Mouse (Mus musculus): Measurements from ENCODE around the gene Ptpn14. TPM values are rescaled to one million over a fixed set of nuclear protein-coding genes. Genes with fewer than 3 reads are reported as not detected.

Ptpn14 gene
- polyA plus RNA-seq, 1 experiment from 2014 or later = 1.1 TPM

DNA sequence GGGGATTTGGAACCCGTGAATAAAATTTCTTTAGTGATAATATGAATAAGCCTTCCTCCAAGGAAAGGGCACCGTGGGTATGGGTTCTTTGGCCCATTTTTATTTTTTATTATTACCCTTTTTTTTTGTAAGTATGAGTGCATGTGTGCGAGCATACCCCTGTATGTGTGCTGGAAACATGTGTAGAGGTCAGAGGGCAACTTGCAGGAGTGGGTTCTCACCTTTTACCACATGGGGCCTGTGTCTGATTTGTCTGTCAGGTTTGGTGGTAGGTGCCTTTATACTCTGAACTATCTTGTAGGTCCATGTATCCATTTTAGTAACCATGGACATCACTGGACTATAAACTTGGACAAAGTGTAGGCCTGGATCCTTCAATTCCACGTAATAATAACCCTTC lies 195.1 kb downstream of the Ptpn14 start:
- Histone ChIP-seq H3K9me3 (replicated peaks; ENCODE audit: control insufficient read depth, low read length) (no peaks in the 10 kb centered on the region), H3K36me3 (ENCODE audit: control insufficient read depth, insufficient read depth, low read length) (no peaks in the 10 kb centered on the region), H3K4me2 (ENCODE audit: low read length) (no peak overlapping the region), H3K4me1 (ENCODE audit: control insufficient read depth, insufficient read depth, low read length) (peaks cover 4% of the 10 kb centered on the region; the same call in 1 of the 2 replicates), H3K27me3 (replicated peaks; ENCODE audit: control insufficient read depth, insufficient read depth, low read length) (peaks cover 5% of the 10 kb centered on the region; the same call in 1 of the 2 replicates), H3K9ac (ENCODE audit: low read length) (no peak overlapping the region), H3K4me3 (ENCODE audit: low read depth, low read length) (no peak overlapping the region), H3K27ac (ENCODE audit: low read depth, low read length) (no peak overlapping the region)
- no peak for DNase-seq (ENCODE audit: low spot score)
- no peak for ATAC-seq
- WGBS = 72% methylated on average over 4 of the region's 4 CpGs

DNA sequence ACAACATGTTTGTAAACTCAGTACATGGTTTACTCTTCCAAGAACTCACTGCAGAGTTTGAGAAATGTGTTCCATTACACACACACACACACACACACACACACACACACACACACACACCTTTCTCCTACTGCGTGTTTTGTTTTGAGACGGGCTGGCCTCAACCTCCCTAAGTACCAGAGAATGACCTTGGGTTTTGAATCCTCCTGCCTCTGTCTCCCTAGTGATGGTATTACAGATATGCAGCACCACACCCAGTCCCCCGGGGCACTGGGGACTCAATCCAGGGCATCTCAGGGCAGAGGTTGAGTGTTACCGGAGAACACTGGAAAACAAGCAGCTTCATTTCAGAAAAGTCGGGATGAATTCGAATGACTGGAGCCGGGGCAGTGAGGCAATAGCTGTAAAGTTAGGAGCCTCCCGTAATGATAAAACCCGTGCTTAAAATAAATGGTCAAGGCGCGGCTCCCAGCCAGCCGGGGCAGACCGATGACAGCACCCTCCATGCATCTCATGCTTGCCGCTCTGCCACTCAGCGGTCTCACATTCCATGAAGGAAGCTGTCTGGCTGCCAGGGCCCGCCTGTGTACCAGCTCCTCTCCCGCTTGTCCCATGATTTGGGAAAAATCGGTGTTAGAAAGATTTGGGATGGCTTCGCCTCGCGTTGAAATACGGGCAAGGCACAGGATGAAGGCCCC lies 196.0 kb downstream of the Ptpn14 start:
- peaks cover 5% of the 10 kb centered on the region; the same call in 1 of the 2 replicates for H3K27me3 ChIP-seq (replicated peaks; ENCODE audit: control insufficient read depth, insufficient read depth, low read length)
- H3K36me3 ChIP-seq (ENCODE audit: control insufficient read depth, insufficient read depth, low read length) = no peaks in the 10 kb centered on the region
- 83% methylated on average over 22 of the region's 22 CpGs for WGBS
- DNase-seq (ENCODE audit: low spot score) (no peak), ATAC-seq (no peak)
- no peak overlapping the region for H3K4me3 ChIP-seq (ENCODE audit: low read depth, low read length)
- H3K27ac ChIP-seq (ENCODE audit: low read depth, low read length) = no peak overlapping the region
- H3K4me2 ChIP-seq (ENCODE audit: low read length) = no peak overlapping the region
- H3K9me3 ChIP-seq (replicated peaks; ENCODE audit: control insufficient read depth, low read length) = no peaks in the 10 kb centered on the region
- H3K9ac ChIP-seq (ENCODE audit: low read length) = no peak overlapping the region
- H3K4me1 ChIP-seq (ENCODE audit: control insufficient read depth, insufficient read depth, low read length) = peaks cover 4% of the 10 kb centered on the region; the same call in 1 of the 2 replicates

DNA sequence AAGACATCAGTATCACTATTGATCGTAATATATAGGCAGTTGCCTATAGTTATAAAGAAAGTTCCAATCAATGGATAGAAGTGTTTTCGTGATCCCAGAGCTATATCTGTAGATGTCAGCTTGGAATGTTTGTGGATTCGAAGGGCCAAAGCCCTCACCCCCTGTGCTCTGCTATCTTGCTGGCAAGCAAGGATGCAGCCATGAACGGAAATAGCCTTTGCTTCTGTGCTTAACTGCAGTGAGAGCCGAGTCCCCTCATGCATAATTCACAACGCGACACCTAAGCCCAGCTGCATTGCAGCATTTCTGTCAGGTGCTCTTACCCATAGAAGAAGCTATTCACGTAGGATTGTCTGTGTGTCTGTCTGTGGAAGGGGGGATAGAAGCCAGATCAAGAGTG lies 198.2 kb downstream of the Ptpn14 start:
- H3K4me2 ChIP-seq (ENCODE audit: low read length) = no peak overlapping the region
- no peaks in the 10 kb centered on the region for H3K36me3 ChIP-seq (ENCODE audit: control insufficient read depth, insufficient read depth, low read length)
- no peak overlapping the region for H3K9ac ChIP-seq (ENCODE audit: low read length)
- no peak for ATAC-seq
- H3K27ac ChIP-seq (ENCODE audit: low read depth, low read length) = no peak overlapping the region
- WGBS = 67% methylated on average over 8 of the region's 8 CpGs
- no peaks in the 10 kb centered on the region for H3K9me3 ChIP-seq (replicated peaks; ENCODE audit: control insufficient read depth, low read length)
- H3K4me3 ChIP-seq (ENCODE audit: low read depth, low read length) = no peak overlapping the region
- H3K4me1 ChIP-seq (ENCODE audit: control insufficient read depth, insufficient read depth, low read length) = peaks cover under 1% of the 10 kb centered on the region; the same call in 1 of the 2 replicates
- peaks cover 5% of the 10 kb centered on the region; the same call in 1 of the 2 replicates for H3K27me3 ChIP-seq (replicated peaks; ENCODE audit: control insufficient read depth, insufficient read depth, low read length)
- DNase-seq (ENCODE audit: low spot score) = no peak

Other genes with a start within 250 kb of the Ptpn14 start
- gene Cenpf, start 40.2 kb upstream of the Ptpn14 start, polyA plus RNA-seq (2014; fragmentation: Nextera tagmentation; extraction: Ambion mirVana) = 43.6 and 50.5 TPM in 2 replicates
- gene Smyd2, start 194.1 kb downstream of the Ptpn14 start, polyA plus RNA-seq (2014; fragmentation: Nextera tagmentation; extraction: Ambion mirVana) = 63.9 and 70.5 TPM in 2 replicates